Mouse (Mus musculus) kidney, adult 18-20 months (tissue): ENCODE measurements around the gene Prr12.
"Not testable (repeated sequence)": the region's sequence is repeated elsewhere in the genome, so short reads cannot be mapped to it uniquely, and the experiment has no call there.

ENCODE experiments used
- DNase-seq: peaks from one replicate; pipeline ENCODE4 v3.0.0; 2021

Prr12 gene

DNA sequence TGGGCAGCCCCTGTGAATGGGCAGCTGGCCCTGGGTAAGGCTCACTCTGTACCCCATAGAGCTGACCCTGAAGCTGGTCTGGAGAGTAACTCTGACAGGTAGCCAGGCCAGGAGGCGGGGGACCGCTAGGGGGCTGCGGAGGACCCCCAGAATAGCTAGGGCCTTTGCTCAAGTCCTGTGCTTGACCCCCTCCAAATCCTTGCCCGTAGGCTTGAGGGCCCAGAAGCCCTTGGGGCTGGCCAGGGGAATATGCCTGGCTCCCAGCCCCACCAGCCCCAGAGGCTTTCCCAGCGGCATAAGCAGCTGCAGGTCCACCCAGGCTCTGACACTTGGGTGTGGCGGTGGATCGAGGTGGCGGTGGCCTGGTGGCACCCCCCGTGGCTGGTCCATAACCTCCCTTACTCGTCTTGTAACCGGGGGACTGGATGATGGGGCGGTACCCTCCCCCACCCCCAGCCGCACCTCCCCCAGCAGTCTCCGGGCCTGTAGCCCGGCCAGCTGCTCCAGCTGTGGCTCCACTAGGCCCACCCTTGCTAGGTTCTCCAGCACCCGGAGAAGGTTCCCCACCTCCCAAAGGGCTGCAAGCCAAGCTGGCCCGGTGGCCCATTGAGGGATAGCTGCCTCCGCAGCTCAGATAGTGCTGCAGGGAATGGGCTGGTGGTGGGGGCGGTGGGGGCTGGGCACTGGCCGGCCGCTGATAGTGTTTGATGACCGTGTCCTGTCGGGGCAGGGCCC, 3.6 kb downstream of the Prr12 start:
- no peak for DNase-seq

DNA sequence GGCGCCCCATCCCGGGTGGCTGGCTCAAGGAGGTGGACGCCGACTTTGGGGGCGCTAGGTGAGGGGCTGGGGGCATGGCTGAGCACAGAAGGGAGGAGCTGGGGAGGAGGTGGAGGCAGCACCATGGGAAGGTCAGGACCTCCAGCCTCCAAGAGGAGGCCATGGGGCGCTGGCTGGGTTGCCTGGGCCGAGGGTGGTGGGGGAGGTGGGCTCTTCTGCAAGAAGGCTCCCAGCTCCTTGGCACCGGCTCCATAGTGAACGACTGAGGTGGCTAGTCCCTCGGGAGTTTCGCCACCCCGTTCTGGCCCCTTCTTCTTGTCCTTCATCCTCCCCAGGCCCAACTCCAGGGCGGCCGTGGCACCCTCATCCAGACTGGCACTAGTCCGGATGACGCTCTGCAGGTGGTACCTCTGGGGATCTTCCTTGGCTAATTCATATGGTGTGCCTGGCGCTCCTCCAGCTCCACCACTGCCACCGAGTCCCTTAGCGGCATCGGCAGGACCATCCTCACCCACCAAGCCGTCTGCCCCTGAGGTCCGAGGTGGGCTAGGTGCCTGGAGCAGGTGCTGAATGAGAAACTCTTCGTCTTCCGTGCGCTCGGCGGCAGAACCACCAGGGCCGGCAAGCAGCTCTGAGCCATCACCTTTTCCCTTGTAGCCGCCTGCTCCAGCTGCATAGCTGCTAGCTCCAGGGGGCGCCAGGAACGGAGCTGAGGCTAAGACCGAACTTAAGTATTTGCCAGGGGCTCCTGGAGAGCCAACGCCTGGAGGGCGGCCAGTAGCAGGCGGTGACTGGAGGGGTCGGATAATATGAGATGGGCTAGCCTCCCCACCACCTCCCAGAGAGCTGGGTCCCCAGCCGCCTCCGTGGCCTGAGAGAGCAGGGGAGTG, 4.4 kb downstream of the Prr12 start:
- no peak for DNase-seq

DNA sequence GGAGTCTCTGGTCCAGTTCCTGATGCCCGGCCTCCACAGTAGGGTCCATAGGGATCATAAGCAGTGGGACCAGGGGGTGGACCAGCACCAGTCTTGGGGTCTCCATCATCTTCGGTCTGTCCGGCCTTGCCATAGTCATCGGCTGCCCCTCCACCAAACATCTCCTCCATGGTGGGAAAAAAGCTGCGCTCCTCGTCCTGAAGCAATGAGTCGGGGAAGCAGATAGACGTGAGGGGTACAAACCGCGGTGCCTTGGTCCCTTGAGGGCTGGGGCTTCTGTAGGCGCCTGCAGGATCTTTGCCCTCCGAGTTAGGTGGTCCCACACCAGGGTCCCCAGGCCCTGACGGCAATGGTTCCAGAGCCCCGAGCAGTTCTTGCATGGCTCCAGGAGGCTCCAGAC, 5.2 kb downstream of the Prr12 start:
- DNase-seq, result no peak

DNA sequence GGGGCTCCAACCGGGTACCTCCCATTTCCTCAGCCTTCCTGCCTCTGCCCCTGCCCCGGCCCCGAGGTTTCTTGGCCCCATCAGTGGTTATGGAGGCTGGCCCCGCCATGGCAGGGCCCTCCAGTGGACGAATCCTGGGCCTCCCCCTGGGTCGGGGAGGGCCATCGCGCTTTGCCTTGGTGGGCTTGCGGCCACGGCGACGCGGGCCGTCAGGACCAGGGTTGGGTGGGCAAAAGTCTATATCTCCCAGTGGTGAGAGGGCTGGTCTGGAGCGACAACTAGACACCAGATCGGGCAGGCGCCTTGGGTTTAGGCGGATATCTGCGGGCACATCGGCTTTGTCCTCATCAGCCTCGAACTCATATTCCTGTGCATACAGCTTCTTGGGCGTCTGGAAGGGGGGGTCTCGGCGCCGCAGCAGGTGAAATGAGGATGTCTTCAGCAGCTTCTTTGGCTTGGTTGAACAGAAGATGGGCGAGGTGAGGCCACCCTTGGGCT, 5.8 kb downstream of the Prr12 start:
- no peak for DNase-seq

- DNase-seq, result no peak
Observed at GRCm38 (mm10) chr7:45045741-45046140, 6.9 kb downstream of the Prr12 start.

GRCm38 (mm10) chr7:45043307-45043706, 9.4 kb downstream of the Prr12 start:
- no peak for DNase-seq

GRCm38 (mm10) chr7:45040851-45041250, 11.8 kb downstream of the Prr12 start:
- no peak for DNase-seq

DNA sequence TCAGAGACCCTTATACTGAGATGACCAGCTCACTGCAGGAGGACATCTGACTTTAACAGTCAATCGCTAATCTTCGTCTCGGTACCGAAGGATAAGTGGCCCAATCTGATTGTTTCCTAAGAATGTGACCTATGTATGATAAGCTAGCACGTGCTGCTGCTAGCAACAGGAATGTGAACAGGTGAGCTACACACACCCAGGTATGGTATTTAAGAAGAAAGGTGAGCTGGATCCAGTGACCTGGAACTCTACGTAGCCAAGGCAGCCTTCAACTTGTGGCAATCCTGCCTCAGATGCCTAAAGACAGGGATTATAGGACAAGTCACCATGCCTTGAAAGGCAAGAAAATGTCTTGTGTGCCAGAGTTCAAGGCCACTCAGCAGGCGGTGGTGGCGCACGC, 14.3 kb downstream of the Prr12 start:
- no peak for DNase-seq

- DNase-seq, result peak; percentile 74
Observed at GRCm38 (mm10) chr7:45037720-45038361, 14.8 kb downstream of the Prr12 start.

DNA sequence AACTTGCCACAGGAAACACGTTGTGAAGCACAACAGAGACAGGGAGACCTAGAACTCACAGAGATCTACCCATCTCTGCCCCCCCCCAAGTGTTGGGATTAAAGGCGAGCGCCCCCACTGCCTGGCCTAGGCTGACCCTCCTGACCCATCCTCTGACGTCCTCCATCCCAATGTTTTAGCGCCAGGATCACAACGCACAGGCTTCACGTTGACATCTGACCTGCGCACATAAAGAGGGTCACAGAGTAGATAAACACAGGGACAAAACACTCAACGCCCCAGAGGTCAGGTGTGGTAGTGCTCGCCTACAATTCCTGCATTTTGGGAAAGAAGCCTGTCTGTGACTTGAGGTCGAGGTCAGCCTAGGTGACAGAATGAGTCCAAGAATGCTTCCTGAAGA, 16.0 kb downstream of the Prr12 start:
- no peak for DNase-seq

DNA sequence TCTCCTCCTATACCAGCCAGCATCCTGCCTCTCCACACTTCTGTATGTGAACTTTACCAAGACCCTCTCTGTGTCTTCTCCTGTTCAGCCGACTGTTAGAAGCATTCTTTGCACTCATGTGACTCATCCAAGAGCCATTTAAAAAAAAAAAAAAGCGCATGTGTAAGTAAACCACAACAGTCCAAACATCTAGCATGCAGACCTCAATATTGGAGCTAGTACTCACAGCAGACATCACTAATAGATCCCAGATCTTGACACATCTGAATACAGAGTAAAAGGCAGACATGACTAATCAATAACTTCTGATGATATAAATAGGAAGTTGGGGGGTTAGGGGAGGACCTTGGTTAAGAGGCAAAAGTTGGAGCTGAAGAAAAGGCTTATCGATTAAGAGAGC, 17.1 kb downstream of the Prr12 start:
- DNase-seq, result no peak

DNA sequence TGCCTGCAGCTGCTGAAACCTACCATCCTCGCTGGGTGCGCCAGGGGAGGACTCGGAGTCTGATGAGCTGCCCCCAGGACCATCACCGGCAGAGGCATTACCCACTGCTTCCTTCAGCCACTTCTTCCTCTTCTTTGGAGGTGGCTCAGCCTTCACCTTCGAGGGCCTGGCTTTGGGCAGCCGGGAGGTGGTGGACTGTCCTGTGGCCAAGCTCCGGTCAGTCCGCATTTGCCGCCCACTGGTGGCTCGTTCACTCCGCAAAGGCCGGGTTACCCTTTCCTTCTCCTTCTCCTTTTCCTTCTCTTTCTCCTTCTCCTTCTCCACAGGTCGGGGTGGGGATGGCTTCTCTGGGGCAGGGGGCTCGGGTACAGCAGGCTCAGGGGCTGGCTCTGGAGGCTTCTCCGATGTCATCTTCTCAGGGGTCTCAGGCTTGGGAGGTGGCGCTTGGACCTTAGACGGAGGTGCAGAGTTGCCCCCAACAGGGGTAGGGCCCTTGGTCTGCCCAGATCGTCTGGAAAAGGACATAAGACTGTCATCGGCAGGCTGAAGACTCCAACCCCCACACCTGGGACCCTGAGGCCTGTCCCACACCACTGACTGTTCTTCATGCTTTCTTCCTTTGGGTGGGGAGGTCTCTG, 18.8 kb downstream of the Prr12 start:
- DNase-seq, result no peak

DNA sequence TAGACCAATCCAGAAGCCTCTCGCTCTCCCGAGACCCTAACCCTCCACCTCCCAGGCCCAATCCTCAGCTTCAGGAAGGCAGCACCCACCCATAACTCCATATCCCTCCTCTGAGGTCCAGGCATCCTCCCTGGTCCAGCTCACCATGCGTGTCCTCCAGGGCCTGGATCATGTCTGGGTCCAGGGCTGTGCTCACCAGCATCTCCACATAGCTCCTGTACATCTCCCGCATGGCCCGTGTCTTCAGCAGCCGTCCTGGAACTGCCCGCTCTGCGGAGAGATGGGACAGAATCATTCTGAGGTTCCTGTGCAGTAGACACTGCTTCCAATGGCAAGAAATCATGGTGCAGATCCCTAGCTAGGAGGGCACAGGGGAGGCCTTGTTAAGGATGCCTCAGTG, 21.8 kb downstream of the Prr12 start:
- DNase-seq, result no peak

DNA sequence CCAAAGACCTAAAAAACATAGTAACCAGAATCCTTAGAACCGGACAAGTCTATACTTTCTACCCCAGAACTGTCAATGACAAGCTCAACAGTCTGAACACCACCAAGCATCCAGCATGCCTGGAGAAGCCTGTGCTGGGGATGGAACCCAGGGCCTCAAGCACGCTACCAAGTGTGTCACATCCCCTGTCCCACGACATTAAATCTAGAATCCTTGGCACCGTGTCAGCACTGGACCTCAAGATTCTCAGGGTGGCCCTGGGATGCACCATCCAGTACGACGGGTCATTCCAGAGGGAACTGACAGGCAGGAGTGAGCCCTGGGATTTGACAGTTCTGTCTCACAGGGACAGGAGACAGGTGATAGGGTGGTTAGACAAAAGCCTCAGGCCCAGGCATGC, 22.7 kb downstream of the Prr12 start:
- DNase-seq, result no peak

GRCm38 (mm10) chr7:45028351-45028750, 24.3 kb downstream of the Prr12 start:
- no peak for DNase-seq

DNA sequence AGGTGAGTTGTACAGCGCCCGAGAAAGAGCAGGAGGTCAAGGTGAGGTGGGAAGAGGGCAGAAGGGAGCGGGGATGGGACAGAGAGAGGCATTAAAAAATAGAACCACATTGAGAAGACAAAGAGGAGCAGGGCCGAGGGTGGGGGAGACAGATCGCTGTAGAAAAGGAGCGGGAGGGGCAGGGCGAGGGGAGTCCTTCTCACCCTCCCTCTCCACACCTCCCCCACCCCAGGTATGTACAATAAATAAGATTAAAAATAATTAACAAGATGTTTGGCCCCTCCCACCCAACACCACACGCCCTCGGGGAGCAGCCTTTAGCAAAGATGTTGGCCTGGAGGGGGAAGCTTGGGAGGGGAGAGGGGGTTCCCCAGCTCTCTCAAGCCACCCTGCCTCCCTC, 24.9 kb downstream of the Prr12 start:
- no peak for DNase-seq

DNA sequence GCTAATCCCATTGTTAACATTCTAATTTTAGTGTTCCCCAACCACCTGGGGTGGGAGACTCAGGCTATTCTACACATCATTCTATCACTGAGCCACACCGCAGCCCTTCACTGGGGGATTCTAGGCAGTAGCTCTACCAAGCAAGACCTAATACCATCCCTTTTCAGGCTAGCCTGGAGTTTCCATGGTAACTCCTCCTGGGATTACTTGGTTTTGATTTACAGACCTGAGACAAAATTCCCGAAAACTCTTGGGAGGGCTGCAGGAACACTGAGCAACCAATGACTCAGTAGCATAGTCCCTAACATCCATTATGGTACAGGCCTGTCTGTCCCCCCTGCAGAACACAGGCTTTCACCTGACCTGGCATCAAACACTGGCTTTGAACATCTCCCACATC, 26.4 kb downstream of the Prr12 start:
- no peak for DNase-seq

GRCm38 (mm10) chr7:45025601-45026220, 27.0 kb downstream of the Prr12 start:
- no peak for DNase-seq

DNA sequence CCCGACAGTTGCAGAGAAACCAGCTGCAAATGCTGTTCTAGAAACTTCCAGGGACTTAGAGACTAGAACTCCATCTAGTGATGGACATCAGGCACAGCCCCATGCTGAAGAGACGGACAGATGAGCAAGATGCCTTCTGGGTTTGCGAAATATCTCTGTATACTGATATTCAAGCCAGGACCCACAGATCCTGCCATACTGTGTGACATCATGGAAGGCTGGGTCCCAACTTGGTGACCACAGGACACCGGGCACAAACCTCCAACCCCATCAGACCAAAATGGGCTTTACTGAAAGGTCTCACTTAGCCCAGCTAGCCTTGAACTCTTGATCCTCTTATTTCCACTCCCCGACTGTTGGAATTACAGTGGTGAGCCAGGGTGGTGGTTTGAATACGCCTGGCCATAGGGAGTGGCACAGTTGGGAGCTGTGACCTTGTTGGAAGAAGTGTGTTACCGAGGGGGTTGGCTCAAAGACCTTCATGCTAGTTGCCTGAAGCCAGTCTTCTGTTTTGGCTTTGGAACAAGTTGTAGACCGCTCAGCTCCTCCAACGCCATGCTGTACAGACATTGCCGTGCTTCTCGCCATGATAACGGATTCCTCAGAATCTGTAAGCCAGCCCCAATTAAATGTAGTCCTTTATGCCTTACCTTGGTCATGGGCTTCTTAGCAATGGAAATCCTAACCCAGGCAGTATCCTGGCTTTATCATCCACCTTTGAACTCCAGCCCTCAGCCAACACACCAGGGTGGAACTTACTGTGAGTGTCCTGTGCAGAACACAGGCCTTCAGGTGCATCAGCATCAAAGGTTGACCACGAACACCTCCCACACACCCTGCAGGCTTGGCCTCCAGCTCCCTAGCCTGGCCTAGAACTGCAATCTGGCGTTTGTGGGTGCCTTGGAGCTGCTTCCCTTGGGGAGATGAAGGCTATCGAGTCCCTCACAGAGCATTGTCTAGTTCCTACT, 28.1 kb downstream of the Prr12 start:
- no peak for DNase-seq

DNA sequence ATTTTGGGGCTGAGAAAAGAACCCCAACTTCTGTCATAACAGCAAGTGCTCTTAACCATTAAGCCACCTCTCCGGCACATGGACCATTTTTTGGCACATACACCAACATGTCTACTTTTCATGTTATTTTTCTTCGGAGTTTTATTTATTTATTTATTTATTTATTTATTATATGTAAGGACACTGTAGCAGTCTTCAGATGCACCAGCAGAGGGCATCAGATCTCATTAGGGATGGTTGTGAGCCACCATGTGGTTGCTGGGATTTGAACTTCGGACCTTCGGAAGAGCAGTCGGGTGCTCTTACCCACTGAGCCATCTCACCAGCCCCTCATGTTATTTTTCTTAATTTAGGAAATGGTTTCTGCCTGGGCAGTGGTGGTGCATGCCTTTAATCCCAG, 29.0 kb downstream of the Prr12 start:
- not testable (repeated sequence) for DNase-seq

- DNase-seq, result no peak
Observed at GRCm38 (mm10) chr7:45020225-45020624, 32.5 kb downstream of the Prr12 start.
